Mouse (Mus musculus): ENCODE measurements around the gene Ctla4. TPM values are rescaled to one million over a fixed set of nuclear protein-coding genes. Genes with fewer than 3 reads are reported as not detected.

The Ctla4 gene
- total RNA-seq, 2 experiments from 2014 or later: not detected

DNA sequence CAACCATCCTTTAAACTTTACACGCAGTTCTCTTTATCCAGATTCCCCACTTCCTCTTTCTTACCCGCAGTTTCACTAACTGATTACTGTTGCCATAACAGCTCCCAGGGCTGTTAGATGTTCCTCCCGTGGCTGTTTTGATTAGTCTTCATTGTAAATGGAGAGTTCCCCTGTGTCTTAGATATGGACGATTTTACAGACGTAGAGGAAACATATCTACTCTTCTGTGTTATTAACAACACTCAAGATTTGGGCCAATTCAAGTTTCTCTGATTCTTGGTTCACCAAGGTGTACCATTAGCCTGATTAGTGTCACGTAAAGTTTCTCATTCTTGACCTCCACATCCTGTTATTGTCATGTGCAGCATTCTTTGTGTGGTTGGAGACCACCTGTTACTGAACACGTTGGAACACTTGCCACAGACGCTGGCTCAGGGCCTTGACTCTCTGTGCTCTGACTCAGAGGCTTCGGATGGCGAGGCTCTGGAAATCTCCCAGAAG, 29.5 kb downstream of the Ctla4 start:
- DNase-seq (ENCODE audit: low spot score in 2 of 2): no peak

DNA sequence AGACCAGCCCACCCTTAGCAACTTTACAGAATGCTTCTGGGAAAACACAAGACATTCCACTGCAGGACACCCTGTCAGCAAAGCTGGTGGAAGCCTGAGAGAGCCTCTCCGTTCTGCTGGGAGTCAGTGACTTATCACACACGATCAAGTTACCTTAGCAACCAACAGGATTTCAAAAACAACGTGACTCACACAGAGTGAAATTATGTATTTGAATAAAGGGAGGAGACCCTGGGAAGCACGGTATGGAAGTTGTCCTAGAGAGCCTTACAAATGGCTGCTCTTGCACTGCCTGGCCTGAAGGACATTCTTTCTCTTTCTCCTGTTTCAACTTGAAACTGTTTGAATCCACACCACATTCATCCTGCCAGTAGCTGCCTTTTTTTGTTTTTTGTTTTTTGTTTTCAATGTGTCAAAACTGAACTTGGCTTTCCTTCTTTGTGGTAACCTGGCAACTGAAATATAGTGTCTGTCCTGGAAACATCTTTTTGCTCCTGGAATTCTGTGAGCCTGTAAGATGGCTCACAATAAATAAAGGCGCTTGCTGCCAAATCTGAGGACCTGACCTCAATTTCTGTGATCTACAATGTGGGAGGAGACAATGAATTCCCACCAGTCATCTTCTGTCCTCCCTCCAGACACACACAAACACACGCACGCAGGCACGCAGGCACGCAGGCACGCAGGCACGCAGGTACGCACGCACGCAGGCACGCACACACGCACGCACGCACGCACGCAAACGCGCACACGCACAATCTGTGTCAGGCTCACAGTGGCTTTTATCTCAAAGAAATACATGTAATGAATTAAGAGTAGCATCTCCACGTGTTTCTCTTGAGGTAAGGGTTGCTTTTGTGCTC, 33.9 kb downstream of the Ctla4 start:
- DNase-seq (ENCODE audit: low spot score in 2 of 2): no peak

DNA sequence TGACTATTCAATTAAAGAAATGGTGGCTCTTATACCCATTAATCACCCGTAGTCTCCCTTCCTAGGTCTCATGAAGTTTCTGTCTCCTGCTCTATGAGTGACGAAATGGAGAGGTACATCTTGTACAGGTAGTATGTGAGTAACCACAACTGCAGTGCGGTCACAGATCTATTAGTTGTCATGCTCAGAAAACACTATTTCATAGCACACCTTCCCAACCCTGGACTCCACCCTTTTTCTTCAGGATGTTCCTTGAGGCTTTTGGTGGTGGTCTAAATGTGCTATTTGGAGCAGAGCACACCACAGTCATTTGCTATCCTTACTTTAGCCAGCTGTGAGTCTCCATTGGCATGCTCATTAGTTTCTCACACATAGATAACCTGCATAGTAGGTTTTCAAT, 42.2 kb downstream of the Ctla4 start:
- no peak for DNase-seq (ENCODE audit: low spot score in 2 of 2)

DNA sequence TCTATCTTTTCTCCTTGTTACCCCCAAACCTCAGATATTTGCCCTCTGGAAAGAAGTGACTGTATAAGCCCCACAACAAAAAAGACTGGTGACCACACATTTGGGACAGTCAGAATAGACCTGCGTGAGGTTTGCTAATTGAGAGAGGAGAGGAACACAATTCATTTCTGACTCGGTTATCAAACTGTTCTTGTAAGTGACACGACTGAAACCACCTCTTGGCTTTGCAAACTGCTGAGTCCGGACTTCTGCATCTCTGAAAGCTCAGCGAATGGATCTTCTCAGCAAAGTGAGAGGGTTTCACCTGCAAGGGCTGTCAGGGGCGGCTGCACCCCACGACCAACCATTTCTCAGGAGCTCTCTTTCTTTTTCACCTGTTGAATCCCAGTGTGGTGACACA, 43.6 kb downstream of the Ctla4 start:
- DNase-seq (ENCODE audit: low spot score in 2 of 2): no peak

- peak in 1 of 2 experiments; percentile 71 for DNase-seq (ENCODE audit: low spot score in 2 of 2)
Observed at GRCm38 (mm10) chr1:60935968-60936581, 49.3 kb downstream of the Ctla4 start.

DNA sequence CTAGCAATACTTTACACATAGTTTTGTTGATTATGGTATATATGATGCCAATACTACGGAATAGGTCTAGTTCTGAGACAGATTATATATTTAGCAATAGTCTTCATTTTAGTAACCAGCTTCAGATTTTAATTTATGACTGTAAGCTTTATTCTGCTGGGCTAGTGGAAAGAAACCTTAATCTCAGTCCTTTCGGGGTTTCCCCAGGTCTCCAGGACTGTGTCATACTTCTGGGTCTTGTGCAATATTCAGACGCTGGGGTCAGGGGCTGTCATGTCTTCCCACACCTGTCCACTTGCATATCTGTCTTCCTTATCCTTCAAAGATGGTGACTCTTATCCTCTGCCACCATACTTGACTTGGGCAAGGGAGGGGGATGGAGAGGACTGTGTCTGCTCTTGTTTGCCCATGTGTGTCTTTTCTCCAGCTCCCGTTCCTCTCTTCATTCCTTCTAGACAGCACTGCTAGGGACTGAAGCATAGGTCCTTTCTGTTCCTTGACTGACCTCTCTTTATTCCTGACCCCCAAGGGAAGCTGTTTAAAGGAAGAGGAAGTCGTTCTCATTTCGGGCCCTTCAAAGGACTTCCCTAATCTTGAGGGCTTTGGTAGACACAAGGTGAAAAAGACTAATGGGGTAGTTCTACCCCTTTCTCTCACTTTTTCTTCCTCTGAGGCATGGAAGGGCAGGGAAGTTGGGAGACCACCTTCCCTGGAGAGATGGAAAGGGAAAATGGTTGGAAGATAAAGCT, 50.3 kb downstream of the Ctla4 start:
- no peak for DNase-seq (ENCODE audit: low spot score in 2 of 2)

GRCm38 (mm10) chr1:60938256-60938655, 51.5 kb downstream of the Ctla4 start:
- DNase-seq (ENCODE audit: low spot score in 2 of 2): no peak

DNA sequence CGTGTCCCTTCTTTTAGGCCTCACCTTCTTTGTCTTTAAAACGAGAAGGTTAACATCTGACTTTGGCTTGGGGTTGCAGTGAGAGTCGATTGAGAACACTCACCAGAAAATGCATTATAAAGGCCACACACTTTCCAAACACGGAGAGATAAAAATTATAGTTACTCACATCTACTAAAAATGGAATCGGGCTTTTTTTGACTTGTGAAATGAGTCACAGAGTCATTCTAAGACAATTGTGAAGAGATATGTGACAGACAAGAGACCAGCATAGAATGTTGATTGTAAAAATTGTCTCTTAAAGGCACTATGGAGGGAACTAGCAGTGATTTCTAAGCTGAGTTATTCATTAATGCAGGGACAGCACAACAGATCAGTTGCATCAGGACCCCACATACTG, 52.2 kb downstream of the Ctla4 start:
- no peak for DNase-seq (ENCODE audit: low spot score in 2 of 2)

GRCm38 (mm10) chr1:60940023-60940422, 53.2 kb downstream of the Ctla4 start:
- DNase-seq (ENCODE audit: low spot score in 2 of 2): no peak

DNA sequence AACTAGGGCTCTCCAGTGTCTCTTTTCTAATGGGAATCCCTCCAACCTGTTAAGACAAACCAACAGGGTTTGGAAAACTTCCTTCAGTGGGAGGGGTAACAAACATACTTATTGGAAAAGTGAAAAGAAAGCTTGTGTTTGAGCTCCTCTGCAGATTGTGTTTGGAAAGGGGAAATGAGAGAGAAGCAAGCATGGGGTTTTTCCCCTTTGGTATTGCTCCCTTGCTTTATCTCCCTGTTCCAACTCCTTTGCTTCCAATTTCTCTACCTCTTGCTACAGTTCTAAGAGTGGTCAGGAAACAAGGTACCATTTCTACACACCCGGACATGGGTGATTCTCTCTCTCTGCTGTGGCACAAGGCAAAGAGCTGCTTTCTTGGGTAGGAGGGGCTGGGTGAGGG, 53.8 kb downstream of the Ctla4 start:
- DNase-seq (ENCODE audit: low spot score in 2 of 2): no peak

DNA sequence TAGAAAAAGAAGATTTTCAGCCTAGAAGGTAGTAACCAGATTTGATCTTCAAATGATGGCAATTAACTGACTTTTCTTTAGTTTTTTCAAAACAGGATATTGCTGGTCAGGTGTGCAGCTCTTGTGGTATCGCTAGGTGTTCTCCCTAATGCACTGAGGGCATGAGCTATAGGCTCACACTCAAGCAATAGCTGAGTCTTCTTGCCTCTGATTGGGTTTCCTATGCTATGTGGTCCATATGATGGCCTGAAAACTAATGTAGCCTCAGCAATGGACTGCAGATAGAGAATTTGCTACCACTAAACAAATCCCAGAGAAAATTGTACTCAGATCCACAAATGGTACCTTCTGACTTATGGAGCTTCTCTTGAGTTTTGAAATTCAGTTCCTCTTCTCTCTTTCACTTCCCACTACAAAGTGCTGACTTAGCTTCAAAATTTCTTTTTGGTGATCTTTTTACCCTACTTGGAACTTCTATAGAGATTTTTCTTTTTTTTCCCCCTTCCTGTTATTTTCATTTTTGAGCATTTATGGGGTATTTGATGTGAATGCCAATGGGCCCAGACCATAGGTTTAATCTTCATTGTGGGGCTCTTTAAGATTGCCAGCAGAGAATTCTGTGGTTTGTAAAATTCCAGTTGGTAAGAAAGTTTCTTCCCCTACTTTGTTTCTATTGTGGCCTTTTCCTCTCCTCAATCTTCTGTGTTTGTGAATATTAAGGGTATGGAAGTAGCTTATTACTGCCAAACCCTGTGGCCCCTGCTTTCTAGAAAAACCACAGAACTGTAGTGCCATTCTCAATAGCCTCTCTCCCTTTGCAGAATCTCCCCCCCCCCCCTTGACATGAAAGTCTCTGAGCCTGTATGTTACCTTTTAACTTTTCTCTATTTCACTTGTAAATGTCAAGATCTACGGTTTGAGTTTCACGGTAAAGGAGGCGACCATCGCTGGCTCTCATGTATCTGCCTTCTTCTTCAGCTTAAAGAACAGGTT, 54.6 kb downstream of the Ctla4 start:
- DNase-seq (ENCODE audit: low spot score in 2 of 2): no peak

DNA sequence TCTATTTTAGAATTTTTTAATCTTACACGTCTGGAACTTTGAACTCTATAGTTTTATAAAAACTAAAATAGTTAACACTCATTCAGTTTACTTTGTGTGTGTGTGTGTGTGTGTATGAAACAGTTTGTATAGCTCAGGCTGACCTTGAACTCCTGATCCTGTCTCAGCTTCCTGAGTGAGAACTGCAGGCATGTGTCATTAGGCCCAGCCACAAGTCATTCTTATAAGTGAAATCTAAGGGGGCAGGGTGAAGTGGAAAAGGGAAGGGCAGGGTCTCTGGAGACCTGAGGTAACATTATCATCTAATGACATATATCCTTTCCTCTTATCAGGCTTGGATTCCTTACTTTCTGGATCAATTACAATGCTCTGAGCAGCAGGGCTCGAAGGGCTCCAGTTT, 56.1 kb downstream of the Ctla4 start:
- DNase-seq (ENCODE audit: low spot score in 2 of 2): no peak

- DNase-seq (ENCODE audit: low spot score in 2 of 2): no peak
Observed at GRCm38 (mm10) chr1:60945633-60946401, 59.0 kb downstream of the Ctla4 start.

DNA sequence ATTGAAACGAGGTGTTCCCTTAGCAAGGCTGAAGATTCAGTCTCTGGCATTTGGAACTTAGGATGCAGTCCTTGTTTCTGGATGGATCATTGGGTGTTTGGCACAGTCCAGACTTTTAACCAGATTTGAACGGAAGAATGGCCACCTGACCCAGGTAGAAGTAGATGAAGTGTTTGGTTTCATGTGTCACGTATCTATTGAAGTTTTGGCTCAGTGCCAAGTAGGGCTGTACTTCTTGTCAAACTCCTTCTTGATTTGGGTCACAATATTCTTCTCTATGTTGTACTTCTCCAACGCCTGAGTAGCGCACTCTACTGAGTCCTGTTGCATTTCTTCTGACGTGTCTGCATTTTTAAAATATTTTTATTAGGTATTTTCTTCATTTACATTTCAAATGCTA, 61.3 kb downstream of the Ctla4 start:
- DNase-seq (ENCODE audit: low spot score in 2 of 2): no peak

DNA sequence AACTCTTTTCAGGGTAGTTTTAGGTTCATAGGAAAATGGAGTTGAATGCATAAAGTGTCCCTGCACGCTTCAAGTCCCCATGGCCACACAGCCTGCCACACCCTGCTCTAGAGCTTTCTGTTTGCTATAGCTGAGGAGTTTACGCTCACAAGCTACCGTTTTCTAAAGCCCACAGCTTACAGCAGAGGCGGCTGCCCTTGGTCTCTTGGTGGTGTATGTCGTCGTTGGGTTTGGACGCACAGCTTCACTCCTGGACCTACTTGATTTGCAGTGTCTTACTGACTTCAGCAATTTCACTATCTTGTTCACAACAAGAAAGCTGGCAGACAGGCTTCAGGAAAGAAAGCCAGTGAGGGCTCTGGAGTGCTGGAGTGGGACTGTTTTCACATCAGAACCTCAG, 66.2 kb downstream of the Ctla4 start:
- no peak for DNase-seq (ENCODE audit: low spot score in 2 of 2)

GRCm38 (mm10) chr1:60953686-60954085, 66.9 kb downstream of the Ctla4 start:
- DNase-seq (ENCODE audit: low spot score in 2 of 2): no peak

DNA sequence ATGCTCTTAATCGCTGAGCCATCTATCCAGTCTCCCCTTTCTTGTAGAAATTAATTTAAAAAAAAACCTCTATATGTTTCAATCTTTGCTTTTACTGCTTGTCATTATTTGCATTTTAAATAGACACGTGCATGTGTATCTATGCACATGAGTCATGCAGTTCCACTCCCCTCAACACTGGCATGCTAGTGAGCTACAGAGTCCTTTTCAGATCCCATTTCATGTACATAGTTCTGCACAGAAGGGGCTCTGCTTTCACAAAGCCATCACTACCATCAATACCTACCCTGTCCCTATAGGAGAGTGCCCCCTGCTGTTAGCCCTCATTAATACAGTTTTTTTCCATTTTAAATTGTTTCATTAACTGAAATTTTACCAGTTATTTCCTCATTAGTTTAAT, 68.0 kb downstream of the Ctla4 start:
- peak in 1 of 2 experiments; percentile 49 for DNase-seq (ENCODE audit: low spot score in 2 of 2)

DNA sequence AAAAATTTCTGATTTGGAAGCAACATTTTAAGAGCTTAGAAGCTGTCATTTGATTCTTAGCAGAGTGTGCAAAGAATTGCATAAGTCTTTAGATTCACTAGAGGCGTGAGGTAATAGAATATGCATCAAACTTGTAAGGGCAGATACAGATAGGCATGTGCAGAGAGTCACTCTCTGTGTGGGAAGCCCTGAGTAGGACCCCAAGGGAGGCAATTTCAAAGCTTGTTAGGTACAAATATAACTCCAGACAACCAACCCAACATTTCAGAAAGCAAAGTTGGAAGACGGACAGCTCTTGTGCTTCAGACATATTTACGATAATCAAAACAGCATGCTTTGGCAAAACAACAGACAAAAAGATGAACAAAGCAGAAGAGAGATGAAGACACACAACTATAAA, 68.4 kb downstream of the Ctla4 start:
- no peak for DNase-seq (ENCODE audit: low spot score in 2 of 2)

- no peak for DNase-seq (ENCODE audit: low spot score in 2 of 2)
Observed at GRCm38 (mm10) chr1:60956196-60956595, 69.4 kb downstream of the Ctla4 start.

- no peak for DNase-seq (ENCODE audit: low spot score in 2 of 2)
Observed at GRCm38 (mm10) chr1:60958287-60958686, 71.5 kb downstream of the Ctla4 start.

Measured in layer of hippocampus, postnatal 14 days (tissue).